Mouse (Mus musculus) stomach, embryonic 16.5 days (tissue): ENCODE measurements at regions not wholly inside any gene's neighbourhood (a gene's known extent, or its start where the extent isn't known, plus 50 kb on each side); places are given as distances from the start of the nearest gene placed in this dataset.
A peak's percentile ranks its signal among the peaks of the same experiment; 100 is the strongest.

Experiments used
- ATAC-seq: fragments of 200-750 bp; cut with Nextera tagmentation; 2 replicates; pipeline ENCODE4 v1.8.0; 2017; ENCODE audit warnings: moderate number of reproducible peaks, moderate TSS enrichment; ENCODE audit not compliant: insufficient read depth, low FRiP score
- H3K27ac ChIP-seq: fragments of 300-500 bp; sonication (generic); 2 replicates; pipeline ENCODE4 v1.5.1; 2014; ENCODE audit warnings: low read length
- H3K27me3 ChIP-seq: fragments of 300-500 bp; sonication (generic); 2 replicates; pipeline ENCODE4 v1.6.1; 2014; ENCODE audit warnings: low read length, control low read depth, mixed read lengths; ENCODE audit not compliant: control insufficient read depth, insufficient read depth
- H3K36me3 ChIP-seq: fragments of 300-500 bp; sonication (generic); 2 replicates; pipeline ENCODE4 v1.6.1; 2014; ENCODE audit warnings: low read length; ENCODE audit not compliant: control insufficient read depth, insufficient read depth
- H3K4me1 ChIP-seq: fragments of 300-500 bp; sonication (generic); 2 replicates; pipeline ENCODE4 v1.6.1; 2014; ENCODE audit warnings: low read length, control low read depth, mixed read lengths; ENCODE audit not compliant: control insufficient read depth, insufficient read depth
- H3K4me2 ChIP-seq: fragments of 300-500 bp; sonication (generic); 2 replicates; pipeline ENCODE4 v1.6.1; 2014; ENCODE audit warnings: low read depth, low read length, mixed read lengths
- H3K4me3 ChIP-seq: fragments of 300-500 bp; sonication (generic); replicated peaks from 2 replicates; pipeline ENCODE4 v1.5.1; 2014; ENCODE audit warnings: mild to moderate bottlenecking, low read length
- H3K9ac ChIP-seq: fragments of 300-500 bp; sonication (generic); 2 replicates; pipeline ENCODE4 v1.6.1; 2014; ENCODE audit warnings: low read length
- H3K9me3 ChIP-seq: fragments of 300-500 bp; sonication (generic); replicated peaks from 2 replicates; pipeline ENCODE4 v1.6.1; 2016; ENCODE audit warnings: low read length, control low read depth; ENCODE audit not compliant: control insufficient read depth
- WGBS: fragments of 180-500 bp; shearing (Covaris S2); extraction: QIAGEN DNeasy Blood & Tissue Kit; methylation state at CpG from one replicate; pipeline ENCODE4 v1.1.7; 2014; 5-methylcytosine and 5-hydroxymethylcytosine counted together

- peak; percentile 44; the same call in 1 of the 2 replicates for ATAC-seq
- H3K4me1 ChIP-seq = no peaks in the 10 kb centered on the region
- no peaks in the 10 kb centered on the region for H3K9me3 ChIP-seq
- WGBS = 50% methylated on average over 7 of the region's 7 CpGs
- H3K4me3 ChIP-seq = no peak overlapping the region
- H3K9ac ChIP-seq = no peak overlapping the region
- H3K27ac ChIP-seq = no peak overlapping the region
- no peak overlapping the region for H3K4me2 ChIP-seq
- H3K36me3 ChIP-seq = no peaks in the 10 kb centered on the region
- no peaks in the 10 kb centered on the region for H3K27me3 ChIP-seq
These were observed 178.5 kb downstream of the Gpam start for GRCm38 (mm10) chr19:54948359-54949127.

- H3K27ac ChIP-seq = no peak overlapping the region
- no peaks in the 10 kb centered on the region for H3K9me3 ChIP-seq
- no peaks in the 10 kb centered on the region for H3K4me1 ChIP-seq
- H3K9ac ChIP-seq = no peak overlapping the region
- 85% methylated on average over 3 of the region's 3 CpGs for WGBS
- no peak overlapping the region for H3K4me2 ChIP-seq
- no peaks in the 10 kb centered on the region for H3K36me3 ChIP-seq
- ATAC-seq = no peak
- no peak overlapping the region for H3K4me3 ChIP-seq
- H3K27me3 ChIP-seq = no peaks in the 10 kb centered on the region
These were observed 179.5 kb downstream of the Gpam start for GRCm38 (mm10) chr19:54947583-54947982.

DNA sequence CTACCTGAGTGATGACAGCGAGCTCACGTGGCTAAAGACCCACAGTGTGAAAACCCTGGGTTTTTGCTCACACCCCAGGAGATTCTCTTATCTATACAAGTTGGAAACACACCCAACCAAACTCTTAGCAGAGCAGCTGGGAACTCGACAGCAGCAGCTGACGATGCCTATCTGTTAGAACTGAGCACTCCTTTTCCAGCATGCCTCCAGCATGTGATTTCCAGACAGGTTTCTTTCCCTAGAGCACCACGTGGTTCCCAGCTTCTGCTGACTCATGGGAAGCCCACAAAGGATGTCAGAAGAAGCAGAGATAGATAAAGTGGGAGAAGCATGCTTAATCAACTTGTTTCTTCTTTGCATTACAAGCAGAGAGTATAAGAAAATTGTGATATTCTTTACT, 194.5 kb downstream of the Gpam start:
- 47% methylated on average over 5 of the region's 5 CpGs for WGBS
- H3K27me3 ChIP-seq = no peaks in the 10 kb centered on the region
- no peak for ATAC-seq
- H3K27ac ChIP-seq = no peak overlapping the region
- no peak overlapping the region for H3K4me2 ChIP-seq
- H3K4me1 ChIP-seq = no peaks in the 10 kb centered on the region
- H3K9me3 ChIP-seq = no peaks in the 10 kb centered on the region
- no peak overlapping the region for H3K4me3 ChIP-seq
- H3K9ac ChIP-seq = no peak overlapping the region
- no peaks in the 10 kb centered on the region for H3K36me3 ChIP-seq

DNA sequence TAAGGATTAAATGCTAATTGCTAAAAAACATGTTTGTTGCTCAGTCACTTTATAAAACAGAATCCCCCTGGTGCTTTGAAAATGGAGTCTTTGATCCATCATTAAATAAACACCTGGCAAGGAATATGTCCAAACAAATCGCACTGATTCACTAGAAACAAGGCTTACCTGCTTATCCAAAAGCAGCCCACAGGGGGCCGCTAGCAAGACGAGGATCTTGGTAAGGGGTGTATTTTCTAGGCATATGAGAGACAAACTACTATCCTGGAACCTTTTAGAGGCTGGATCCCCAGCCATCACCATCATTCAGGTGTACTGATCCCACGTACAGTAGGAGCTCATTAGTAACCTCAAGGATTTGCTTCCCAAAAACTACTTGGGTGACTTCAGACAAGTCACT, 201.2 kb downstream of the Gpam start:
- Histone ChIP-seq H3K4me2 (no peak overlapping the region), H3K4me1 (no peaks in the 10 kb centered on the region), H3K9me3 (no peaks in the 10 kb centered on the region), H3K4me3 (no peak overlapping the region), H3K36me3 (no peaks in the 10 kb centered on the region), H3K27me3 (no peaks in the 10 kb centered on the region), H3K27ac (no peak overlapping the region), H3K9ac (no peak overlapping the region)
- no peak for ATAC-seq
- 64% methylated on average over 4 of the region's 4 CpGs for WGBS

DNA sequence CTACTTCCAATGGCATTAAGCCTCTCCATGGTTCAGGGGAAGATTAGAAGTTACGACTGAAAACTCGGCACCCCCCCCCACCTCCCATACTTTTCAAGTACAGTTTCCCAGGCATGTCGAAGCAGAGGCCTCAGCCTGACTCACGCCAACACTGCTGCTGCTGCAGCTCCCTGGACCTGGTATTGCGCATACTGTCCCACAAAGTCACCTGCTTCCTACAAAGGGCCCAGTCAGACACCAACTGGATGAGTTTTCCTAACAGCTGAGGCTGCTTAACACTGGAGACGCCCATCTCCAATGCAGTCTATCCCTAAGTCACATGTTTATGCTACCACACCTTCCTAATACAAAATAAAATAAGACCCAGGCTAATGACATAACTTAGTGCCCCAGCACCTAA, 207.4 kb downstream of the Gpam start:
- WGBS = 77% methylated on average over 6 of the region's 6 CpGs
- no peaks in the 10 kb centered on the region for H3K36me3 ChIP-seq
- no peak overlapping the region for H3K9ac ChIP-seq
- ATAC-seq = no peak
- H3K9me3 ChIP-seq = no peaks in the 10 kb centered on the region
- no peak overlapping the region for H3K4me2 ChIP-seq
- no peak overlapping the region for H3K27ac ChIP-seq
- H3K4me1 ChIP-seq = no peaks in the 10 kb centered on the region
- H3K27me3 ChIP-seq = no peaks in the 10 kb centered on the region
- H3K4me3 ChIP-seq = no peak overlapping the region

GRCm38 (mm10) chr19:54893622-54894021, 233.4 kb downstream of the Gpam start:
- WGBS = 77% methylated on average over 5 of the region's 5 CpGs
- no peak overlapping the region for H3K27ac ChIP-seq
- no peak for ATAC-seq

GRCm38 (mm10) chr19:54867078-54867477, 260.0 kb downstream of the Gpam start:
- 85% methylated on average over 4 of the region's 4 CpGs for whole genome bisulfite sequencing

More at GRCm38 (mm10) chr19:54893622-54894021, 233.4 kb downstream of the Gpam start:
- Histone ChIP-seq H3K36me3 (no peaks in the 10 kb centered on the region), H3K4me3 (no peak overlapping the region), H3K4me2 (no peak overlapping the region), H3K9ac (no peak overlapping the region), H3K9me3 (no peaks in the 10 kb centered on the region), H3K27me3 (no peaks in the 10 kb centered on the region), H3K4me1 (no peaks in the 10 kb centered on the region)

DNA sequence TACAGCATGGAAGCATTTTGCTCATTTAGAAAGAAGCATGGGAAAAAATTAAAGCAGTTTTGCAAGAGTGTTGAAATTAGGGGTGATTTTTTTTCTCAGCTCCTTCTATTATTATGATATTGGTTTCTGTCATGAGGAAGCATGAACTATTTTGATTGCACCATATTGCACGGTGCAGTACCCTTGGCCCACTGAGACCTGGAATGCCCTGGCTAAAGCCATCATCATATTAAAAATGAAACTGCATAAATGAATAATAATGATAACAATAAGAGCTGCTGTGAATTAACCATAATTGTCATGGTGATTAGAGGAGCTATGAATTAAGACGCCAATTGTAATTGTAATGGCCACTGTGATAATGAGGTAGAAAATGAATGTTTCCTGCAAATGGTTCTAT, 271.8 kb downstream of the Gpam start:
- ATAC-seq = no peak
- Histone ChIP-seq H3K4me1 (no peaks in the 10 kb centered on the region), H3K9ac (no peak overlapping the region), H3K27me3 (no peaks in the 10 kb centered on the region), H3K4me2 (no peak overlapping the region), H3K9me3 (no peaks in the 10 kb centered on the region), H3K4me3 (no peak overlapping the region), H3K27ac (no peak overlapping the region), H3K36me3 (no peaks in the 10 kb centered on the region)
- WGBS = 90% methylated on average over 2 of the region's 2 CpGs

More at GRCm38 (mm10) chr19:54867078-54867477, 260.0 kb downstream of the Gpam start:
- H3K4me2 ChIP-seq = no peak overlapping the region
- H3K9ac ChIP-seq = no peak overlapping the region
- H3K36me3 ChIP-seq = no peaks in the 10 kb centered on the region
- H3K4me1 ChIP-seq = no peaks in the 10 kb centered on the region
- H3K4me3 ChIP-seq = no peak overlapping the region
- no peaks in the 10 kb centered on the region for H3K9me3 ChIP-seq
- H3K27ac ChIP-seq = no peak overlapping the region
- no peak for ATAC-seq
- no peaks in the 10 kb centered on the region for H3K27me3 ChIP-seq

DNA sequence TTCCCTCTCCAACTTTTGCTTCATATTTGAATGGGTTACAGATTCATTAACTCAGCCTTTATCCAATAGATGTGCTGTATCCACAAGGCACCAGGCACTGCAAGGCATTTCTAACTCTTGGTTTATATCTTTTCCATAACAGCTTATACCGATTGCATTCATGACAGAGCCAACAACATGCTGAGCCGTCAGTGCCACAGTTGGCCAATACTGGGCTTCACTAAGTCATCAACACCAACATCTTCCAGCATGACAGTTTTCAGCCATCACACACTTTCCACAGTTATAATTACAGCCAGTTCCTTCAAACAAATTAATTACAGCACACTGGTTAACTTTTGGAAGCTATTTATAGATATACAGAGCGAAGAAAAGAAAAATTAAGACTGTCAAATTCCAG, 288.8 kb downstream of the Gpam start:
- Histone ChIP-seq H3K4me3 (no peak overlapping the region), H3K9ac (no peak overlapping the region), H3K9me3 (no peaks in the 10 kb centered on the region), H3K4me2 (no peak overlapping the region), H3K27me3 (no peaks in the 10 kb centered on the region), H3K27ac (no peak overlapping the region), H3K4me1 (no peaks in the 10 kb centered on the region), H3K36me3 (no peaks in the 10 kb centered on the region)
- ATAC-seq = no peak
- 79% methylated on average over 3 of the region's 3 CpGs for WGBS
